Mouse (Mus musculus) midbrain, embryonic 16.5 days (tissue): ENCODE results near the gene Snf8. TPM values are rescaled to one million over a fixed set of nuclear protein-coding genes. Genes with fewer than 3 reads are reported as not detected.

ENCODE experiments used
- ATAC-seq: fragments of 200-750 bp; cut with Nextera tagmentation; 2 replicates; pipeline ENCODE4 v1.8.0; 2017; ENCODE audit warnings: moderate TSS enrichment
- H3K27ac ChIP-seq: fragments of 300-500 bp; sonication (generic); 2 replicates; pipeline ENCODE4 v1.5.1; 2014; ENCODE audit warnings: mild to moderate bottlenecking, low read length, mixed read lengths
- H3K27me3 ChIP-seq: fragments of 300-500 bp; sonication (generic); 2 replicates; pipeline ENCODE4 v1.6.1; 2014; ENCODE audit warnings: low read depth, low read length, mixed read lengths; ENCODE audit not compliant: control insufficient read depth, insufficient read depth
- H3K36me3 ChIP-seq: fragments of 300-500 bp; sonication (generic); 2 replicates; pipeline ENCODE4 v1.6.1; 2014; ENCODE audit warnings: mild to moderate bottlenecking, low read length, moderate library complexity, mixed read lengths; ENCODE audit not compliant: control insufficient read depth, insufficient read depth
- H3K4me1 ChIP-seq: fragments of 300-500 bp; sonication (generic); 2 replicates; pipeline ENCODE4 v1.6.1; 2014; ENCODE audit warnings: mild to moderate bottlenecking, low read length, mixed read lengths; ENCODE audit not compliant: control insufficient read depth, insufficient read depth
- H3K4me2 ChIP-seq: fragments of 300-500 bp; sonication (generic); 2 replicates; pipeline ENCODE4 v1.6.1; 2014; ENCODE audit warnings: mild to moderate bottlenecking, low read length, mixed read lengths
- H3K4me3 ChIP-seq: fragments of 300-500 bp; sonication (generic); 2 replicates; pipeline ENCODE4 v1.5.1; 2014; ENCODE audit warnings: low read depth, mild to moderate bottlenecking, low read length, moderate library complexity, mixed read lengths
- H3K9ac ChIP-seq: fragments of 300-500 bp; sonication (generic); 2 replicates; pipeline ENCODE4 v1.6.1; 2014; ENCODE audit warnings: low read depth, low read length, mixed read lengths
- H3K9me3 ChIP-seq: fragments of 300-500 bp; sonication (generic); replicated peaks from 2 replicates; pipeline ENCODE4 v1.6.1; 2014; ENCODE audit warnings: mild to moderate bottlenecking, low read length, mixed read lengths; ENCODE audit not compliant: control insufficient read depth, poor library complexity, severe bottlenecking
- WGBS: fragments of 180-500 bp; shearing (Covaris S2); extraction: QIAGEN DNeasy Blood & Tissue Kit; methylation state at CpG from one replicate; pipeline ENCODE4 v1.1.7; 2014; 5-methylcytosine and 5-hydroxymethylcytosine counted together
- polyA plus RNA-seq: library from polyadenylated mRNA; unstranded; fragments of >200 nt; fragmentation: Nextera tagmentation; extraction: Ambion mirVana; gene quantifications from 2 replicates; pipeline ENCODE4 v1.2.1, GENCODE M21; 2015

Gene Snf8
- polyA plus RNA-seq, 1 experiment from 2014 or later, result 129 TPM

DNA sequence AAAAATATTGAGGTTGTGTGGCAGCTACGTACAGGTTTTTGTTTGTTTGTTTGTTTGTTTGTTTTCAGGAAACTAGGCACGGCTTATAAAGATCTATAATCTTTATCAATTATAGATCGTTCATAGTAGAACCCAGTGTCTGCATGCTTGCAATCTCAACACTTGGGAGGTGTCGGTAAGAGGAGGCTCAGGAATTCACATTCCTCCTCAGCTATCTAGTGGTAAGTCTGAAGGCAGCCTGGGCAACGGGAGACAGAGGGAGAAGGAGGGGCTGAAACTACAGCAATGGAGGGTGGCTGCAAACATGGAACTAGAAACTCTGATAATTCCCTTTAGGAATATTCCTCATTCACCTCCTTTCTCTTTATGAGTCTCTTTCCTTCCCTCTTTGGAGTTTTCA, 19.3 kb upstream of the Snf8 start:
- no peak overlapping the region for H3K4me2 ChIP-seq
- no peaks in the 10 kb centered on the region for H3K36me3 ChIP-seq
- no peak overlapping the region for H3K9ac ChIP-seq
- no peak overlapping the region for H3K27ac ChIP-seq
- H3K9me3 ChIP-seq, result no peaks in the 10 kb centered on the region
- no peaks in the 10 kb centered on the region for H3K27me3 ChIP-seq
- H3K4me1 ChIP-seq, result no peaks in the 10 kb centered on the region
- ATAC-seq, result no peak
- WGBS, result 43% methylated on average over 5 of the region's 5 CpGs
- no peak overlapping the region for H3K4me3 ChIP-seq

DNA sequence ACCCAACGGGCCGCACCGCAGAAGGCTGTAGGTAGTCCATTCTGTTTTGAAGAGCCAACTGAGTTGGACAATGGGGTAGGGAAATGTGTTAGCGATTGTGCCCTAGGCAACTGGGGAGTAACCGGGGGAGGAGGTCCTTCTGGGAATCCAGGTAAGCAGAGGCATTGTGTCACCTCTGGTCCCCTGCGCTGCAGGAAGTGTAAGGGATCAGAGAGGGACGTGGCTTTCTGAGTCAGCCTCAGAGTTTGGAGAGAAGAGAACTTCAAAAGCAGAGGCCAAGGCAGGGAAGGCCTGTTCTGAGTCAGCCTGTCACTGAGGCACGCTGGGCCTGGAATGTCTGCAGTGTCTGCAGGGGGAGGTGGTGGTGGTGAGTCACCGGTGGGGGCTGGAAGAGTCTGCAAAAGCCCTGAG, 16.7 kb upstream of the Snf8 start:
- no peak overlapping the region for H3K4me2 ChIP-seq
- no peaks in the 10 kb centered on the region for H3K9me3 ChIP-seq
- no peak overlapping the region for H3K9ac ChIP-seq
- no peak for ATAC-seq
- H3K27ac ChIP-seq, result no peak overlapping the region
- H3K36me3 ChIP-seq, result no peaks in the 10 kb centered on the region
- 13% methylated on average over 9 of the region's 9 CpGs for WGBS
- no peaks in the 10 kb centered on the region for H3K27me3 ChIP-seq
- no peak overlapping the region for H3K4me3 ChIP-seq
- no peaks in the 10 kb centered on the region for H3K4me1 ChIP-seq

DNA sequence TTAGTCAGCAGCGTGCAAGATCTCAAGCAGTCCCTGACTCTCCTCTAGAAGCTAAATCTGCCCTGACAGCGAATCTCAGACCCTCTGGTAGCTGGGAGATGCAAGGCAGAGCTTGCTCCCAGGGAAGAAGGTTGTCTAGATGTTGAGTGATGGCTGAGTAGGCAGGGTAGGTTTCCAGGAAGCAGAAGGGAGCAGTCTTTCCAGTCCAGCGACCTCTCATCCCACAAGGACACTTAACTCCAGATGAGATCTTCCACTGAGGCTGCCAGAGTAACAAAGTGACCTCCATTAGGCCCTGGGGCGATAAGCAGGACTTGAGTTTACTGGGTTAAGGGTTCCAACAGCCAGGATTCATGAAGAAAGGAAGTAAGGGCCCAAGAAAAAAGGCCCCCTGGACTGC, 14.1 kb upstream of the Snf8 start:
- Histone ChIP-seq H3K9me3 (no peaks in the 10 kb centered on the region), H3K4me3 (no peak overlapping the region), H3K4me2 (no peak overlapping the region), H3K36me3 (no peaks in the 10 kb centered on the region), H3K27ac (no peak overlapping the region), H3K4me1 (no peaks in the 10 kb centered on the region), H3K9ac (no peak overlapping the region), H3K27me3 (no peaks in the 10 kb centered on the region; the same call in 1 of the 2 replicates)
- no peak for ATAC-seq
- 71% methylated on average over 4 of the region's 4 CpGs for WGBS

DNA sequence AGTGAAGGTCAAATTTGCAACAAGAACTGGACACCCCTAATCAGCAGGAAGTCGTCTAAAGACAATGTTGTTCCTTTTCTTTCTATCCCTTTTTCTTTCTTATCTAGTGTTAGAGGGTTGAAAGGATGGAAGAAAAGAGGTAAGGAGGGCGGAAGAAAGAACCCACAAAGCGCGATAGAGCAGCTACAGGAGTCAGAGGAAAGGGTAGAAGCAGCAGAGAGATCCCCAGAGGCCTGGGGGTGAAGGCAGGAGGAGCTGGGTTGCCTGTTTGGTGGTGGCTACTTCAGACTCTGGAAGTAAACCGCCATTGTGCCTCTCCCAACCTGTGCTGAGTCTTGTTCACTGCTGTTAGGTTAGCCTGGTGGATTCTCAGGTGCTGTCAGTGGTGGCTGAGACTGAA, 6.6 kb upstream of the Snf8 start:
- Histone ChIP-seq H3K27me3 (no peaks in the 10 kb centered on the region; the same call in 1 of the 2 replicates), H3K36me3 (no peaks in the 10 kb centered on the region), H3K4me2 (no peak overlapping the region), H3K9me3 (no peaks in the 10 kb centered on the region), H3K4me3 (no peak overlapping the region), H3K27ac (no peak overlapping the region), H3K9ac (no peak overlapping the region), H3K4me1 (no peaks in the 10 kb centered on the region)
- ATAC-seq, result no peak
- 68% methylated on average over 5 of the region's 5 CpGs for WGBS

DNA sequence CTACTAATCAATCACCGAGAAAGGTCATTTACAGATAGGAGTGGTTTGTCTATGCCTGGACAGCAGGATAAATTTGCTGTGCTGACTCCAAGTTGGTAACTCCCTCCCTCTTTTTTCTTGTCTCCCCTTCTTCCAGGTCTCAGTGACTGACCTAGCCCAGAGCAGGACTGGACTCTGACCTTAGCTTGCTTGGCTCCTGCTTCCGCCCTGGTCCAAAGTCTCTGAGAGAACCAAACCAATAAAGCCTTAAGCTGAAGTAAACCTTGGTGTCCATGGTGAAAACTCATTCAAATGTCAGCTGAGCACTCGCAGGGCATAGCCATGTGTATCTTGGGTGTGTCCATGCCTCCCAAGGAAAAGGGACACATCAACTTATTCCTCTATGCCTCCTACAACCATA, 4.1 kb upstream of the Snf8 start:
- Histone ChIP-seq H3K4me2 (no peak overlapping the region), H3K27ac (no peak overlapping the region), H3K9me3 (no peaks in the 10 kb centered on the region), H3K36me3 (no peaks in the 10 kb centered on the region), H3K4me3 (no peak overlapping the region), H3K27me3 (no peaks in the 10 kb centered on the region), H3K4me1 (peaks cover 8% of the 10 kb centered on the region), H3K9ac (no peak overlapping the region)
- no peak for ATAC-seq
- WGBS, result 90% methylated on average over 3 of the region's 3 CpGs

DNA sequence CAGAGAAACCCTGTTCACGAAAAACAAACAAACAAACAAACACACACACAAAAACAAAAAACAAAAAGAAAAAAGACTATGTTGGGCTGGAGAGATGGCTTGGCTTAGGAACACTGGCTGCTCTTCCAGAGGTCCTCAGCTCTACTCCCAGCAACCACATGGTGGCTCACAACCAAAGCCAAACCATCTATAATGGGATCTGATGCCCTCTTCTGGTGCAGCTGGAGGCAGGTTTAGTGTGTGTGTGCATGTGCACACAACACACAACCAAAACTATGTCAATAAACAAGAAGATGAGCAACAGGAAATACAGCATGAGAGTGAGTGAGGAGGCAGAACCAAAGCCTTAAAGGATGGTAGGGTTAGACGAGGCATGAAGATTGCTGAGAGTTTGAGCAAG, 3.0 kb upstream of the Snf8 start:
- H3K9me3 ChIP-seq, result no peaks in the 10 kb centered on the region

DNA sequence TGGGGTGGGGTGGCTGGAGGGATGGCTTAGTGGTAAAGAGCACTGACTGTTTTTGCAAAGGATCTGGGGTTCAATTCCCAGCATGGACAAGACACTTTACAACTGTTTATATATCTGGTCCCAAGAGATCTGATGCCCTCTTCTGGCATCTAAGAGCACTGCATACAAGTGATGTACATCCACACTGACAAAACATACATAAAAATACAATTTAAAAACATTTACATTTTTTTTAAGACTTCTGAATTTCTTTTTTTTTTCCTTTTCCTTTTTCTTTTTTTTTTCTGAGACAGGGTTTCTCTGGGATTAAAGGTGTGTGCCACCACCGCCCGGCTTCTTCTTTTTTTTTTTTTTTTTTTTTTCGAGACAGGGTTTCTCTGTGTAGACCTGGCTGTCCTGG, 1.4 kb upstream of the Snf8 start:
- no peaks in the 10 kb centered on the region for H3K36me3 ChIP-seq
- no peak overlapping the region for H3K9ac ChIP-seq
- H3K27ac ChIP-seq, result no peak overlapping the region
- H3K4me1 ChIP-seq, result peaks cover 25% of the 10 kb centered on the region
- no peak overlapping the region for H3K4me3 ChIP-seq
- H3K9me3 ChIP-seq, result no peaks in the 10 kb centered on the region
- no peak for ATAC-seq
- no peaks in the 10 kb centered on the region for H3K27me3 ChIP-seq
- 100% methylated on average over 2 of the region's 3 CpGs for WGBS
- H3K4me2 ChIP-seq, result no peak overlapping the region

More for the DNA sequence above, 3.0 kb upstream of the Snf8 start:
- ATAC-seq, result no peak
- Histone ChIP-seq H3K4me3 (no peak overlapping the region), H3K27me3 (no peaks in the 10 kb centered on the region), H3K36me3 (no peaks in the 10 kb centered on the region), H3K4me1 (peaks cover 18% of the 10 kb centered on the region), H3K27ac (no peak overlapping the region), H3K9ac (no peak overlapping the region), H3K4me2 (no peak overlapping the region)
- 87% methylated on average over 2 of the region's 2 CpGs for WGBS

DNA sequence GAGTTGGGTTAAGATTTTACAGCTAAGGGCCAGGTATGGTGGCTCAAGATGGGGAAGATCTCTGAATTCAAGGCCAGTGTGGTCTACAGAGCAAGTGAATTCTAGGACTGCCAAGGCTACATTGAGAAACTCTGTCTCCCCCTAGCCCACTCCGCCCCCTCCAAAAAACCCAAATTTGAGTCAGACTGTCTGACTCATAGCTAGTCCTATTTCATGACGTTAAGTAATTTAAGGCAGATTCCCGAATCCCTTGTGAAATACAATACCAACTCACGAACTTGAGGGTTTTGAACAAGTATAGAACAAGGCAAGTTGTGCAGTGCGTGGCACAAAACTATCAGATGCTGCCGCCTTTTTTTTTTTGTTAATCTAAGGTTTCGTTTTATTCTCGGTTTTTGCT, 569 bp upstream of the Snf8 start:
- ATAC-seq, result no peak
- H3K4me2 ChIP-seq, result peak overlapping the region; percentile 70
- H3K36me3 ChIP-seq, result no peaks in the 10 kb centered on the region
- H3K9me3 ChIP-seq, result no peaks in the 10 kb centered on the region
- H3K9ac ChIP-seq, result no peak overlapping the region; the same call in 1 of the 2 replicates
- no peaks in the 10 kb centered on the region for H3K27me3 ChIP-seq
- H3K4me3 ChIP-seq, result peak overlapping the region; percentile 72
- H3K4me1 ChIP-seq, result peaks cover 25% of the 10 kb centered on the region
- 42% methylated on average over 8 of the region's 8 CpGs for WGBS
- H3K27ac ChIP-seq, result 0 out of 2 replicates have a peak overlapping the region, but pooled peaks have one; percentile 72

DNA sequence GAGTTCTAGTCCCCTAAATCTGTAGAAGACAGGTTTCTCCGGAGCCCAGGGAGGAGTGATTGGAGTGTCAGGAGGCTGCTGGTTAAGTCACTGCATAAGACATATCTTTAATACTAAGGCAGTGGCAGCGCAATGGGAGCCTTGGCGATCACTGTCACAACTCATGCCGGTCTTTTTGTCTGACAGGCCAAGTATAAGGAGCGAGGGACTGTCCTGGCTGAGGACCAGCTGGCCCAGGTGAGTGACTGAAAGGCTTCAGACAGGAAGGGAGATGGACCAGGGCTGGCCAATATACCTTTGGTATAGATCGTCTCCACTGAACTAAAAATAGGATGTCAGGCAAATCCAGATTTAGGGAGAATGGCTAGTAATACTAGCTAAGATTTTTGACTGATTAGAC, 448 bp downstream of the Snf8 start:
- WGBS, result 9% methylated on average over 6 of the region's 6 CpGs

More for the DNA sequence above, 448 bp downstream of the Snf8 start:
- H3K9ac ChIP-seq, result peak overlapping the region; percentile 80
- peak overlapping the region; percentile 72 for H3K4me3 ChIP-seq
- no peaks in the 10 kb centered on the region for H3K9me3 ChIP-seq
- 0 out of 2 replicates have a peak, but pooled peaks cover 4% of the 10 kb centered on the region for H3K36me3 ChIP-seq
- peak; percentile 56; the same call in 1 of the 2 replicates for ATAC-seq
- no peaks in the 10 kb centered on the region for H3K27me3 ChIP-seq
- H3K27ac ChIP-seq, result peak overlapping the region; percentile 47; the same call in 1 of the 2 replicates
- peak overlapping the region; percentile 70 for H3K4me2 ChIP-seq
- peaks cover 25% of the 10 kb centered on the region for H3K4me1 ChIP-seq
